In genomic region chr3:96328060-96328729, GRCm38 (mm10) we compare ENCODE assay signal across 8 mouse cellular contexts. TPM values are rescaled to one million over a fixed set of nuclear protein-coding genes. Genes with fewer than 3 reads are reported as not detected.
DNase-seq lines count a peak whose midpoint lies in the region; ATAC-seq lines count a peak whose summit lies in the region.
"Not testable (repeated sequence)": the region's sequence is repeated elsewhere in the genome, so short reads cannot be mapped to it uniquely, and the experiment has no call there.

No protein-coding gene starts in this region.

- peak; percentile 96 for DNase-seq in ZHBTc4 (ENCODE audit: low read depth, low spot score)
- DNase-seq in heart, embryonic 10.5 days (ENCODE audit: low spot score), result peak; percentile 83
- DNase-seq in intestine, embryonic 14.5 days (ENCODE audit: low spot score), result peak; percentile 84
- peak; percentile 84 for DNase-seq in retina, embryonic 14.5 days (ENCODE audit: low spot score)
- peak; percentile 31 to 62 for DNase-seq in urinary bladder, postnatal 4 days (ENCODE audit: low spot score in 2 of 2)

- not testable (repeated sequence) for H3K36me3 ChIP-seq in embryonic facial prominence, embryonic 13.5 days; heart, embryonic 10.5 days; intestine, embryonic 14.5 days (ENCODE audit: control insufficient read depth, insufficient read depth, low read length); limb, embryonic 15.5 days

- under 1% methylated on average over 49 of the region's 49 CpGs for WGBS in embryonic facial prominence, embryonic 13.5 days
- under 1% methylated on average over 49 of the region's 49 CpGs for WGBS in heart, embryonic 10.5 days
- WGBS in intestine, embryonic 14.5 days, result under 1% methylated on average over 47 of the region's 49 CpGs
- WGBS in limb, embryonic 15.5 days, result under 1% methylated on average over 48 of the region's 49 CpGs

- peak overlapping the region; percentile 36; the same call in 1 of the 2 replicates for H3K9ac ChIP-seq in embryonic facial prominence, embryonic 13.5 days
- not testable (repeated sequence) for H3K9ac ChIP-seq in intestine, embryonic 14.5 days (ENCODE audit: low read length); limb, embryonic 15.5 days

- peaks cover 90% of the 10 kb centered on the region for H3K27me3 ChIP-seq in embryonic facial prominence, embryonic 13.5 days
- H3K27me3 ChIP-seq in heart, embryonic 10.5 days (ENCODE audit: insufficient read depth, poor library complexity, severe bottlenecking), result peaks cover 26% of the 10 kb centered on the region
- H3K27me3 ChIP-seq in intestine, embryonic 14.5 days (replicated peaks; ENCODE audit: control insufficient read depth, insufficient read depth, low read length), result peaks cover 90% of the 10 kb centered on the region
- peaks cover 82% of the 10 kb centered on the region for H3K27me3 ChIP-seq in limb, embryonic 15.5 days

- peak; percentile 86 for ATAC-seq in embryonic facial prominence, embryonic 13.5 days (ENCODE audit: insufficient number of reproducible peaks, insufficient read depth, low FRiP score, low TSS enrichment, low read depth)
- ATAC-seq in intestine, embryonic 14.5 days (replicated peaks; ENCODE audit: low FRiP score, low TSS enrichment, low read depth), result peak; percentile 95
- ATAC-seq in limb, embryonic 15.5 days (ENCODE audit: insufficient number of reproducible peaks, low FRiP score, low TSS enrichment, low read depth), result peak; percentile 75; the same call in 1 of the 2 replicates
- ATAC-seq in megakaryocyte progenitor cell, adult 5-6 weeks (replicated peaks; ENCODE audit: poor library complexity), result peak; percentile 32

- H3K4me3 ChIP-seq in embryonic facial prominence, embryonic 13.5 days, result peak overlapping the region; percentile 45
- H3K4me3 ChIP-seq in heart, embryonic 10.5 days, result peak overlapping the region; percentile 60
- peak overlapping the region; percentile 28 for H3K4me3 ChIP-seq in intestine, embryonic 14.5 days (ENCODE audit: low read depth, low read length)
- H3K4me3 ChIP-seq in limb, embryonic 15.5 days, result peak overlapping the region; percentile 41

- peak overlapping the region; percentile 69 for H3K4me2 ChIP-seq in embryonic facial prominence, embryonic 13.5 days
- peak overlapping the region; percentile 49 for H3K4me2 ChIP-seq in intestine, embryonic 14.5 days (ENCODE audit: low read length)
- H3K4me2 ChIP-seq in limb, embryonic 15.5 days, result peak overlapping the region; percentile 59

- H3K27ac ChIP-seq in embryonic facial prominence, embryonic 13.5 days; intestine, embryonic 14.5 days (ENCODE audit: low read depth); limb, embryonic 15.5 days: not testable (repeated sequence)
- H3K27ac ChIP-seq in heart, embryonic 10.5 days, result peak overlapping the region; percentile 93

- H3K4me1 ChIP-seq in embryonic facial prominence, embryonic 13.5 days; intestine, embryonic 14.5 days (replicated peaks; ENCODE audit: control insufficient read depth, insufficient read depth, low read length): not testable (repeated sequence)
- H3K4me1 ChIP-seq in heart, embryonic 10.5 days, result peaks cover 15% of the 10 kb centered on the region
- peaks cover 19% of the 10 kb centered on the region for H3K4me1 ChIP-seq in limb, embryonic 15.5 days

- H3K9me3 ChIP-seq in embryonic facial prominence, embryonic 13.5 days; heart, embryonic 10.5 days; intestine, embryonic 14.5 days (ENCODE audit: control insufficient read depth, low read length); limb, embryonic 15.5 days: not testable (repeated sequence)

RNA-seq across cellular contexts. Expression of gene Fcgr1, which starts 34.4 kb away (rescaled TPM):
- 2.1 and 2.7 TPM in 2 replicates for polyA plus RNA-seq in embryonic facial prominence, embryonic 13.5 days (2015; fragmentation: Nextera tagmentation; extraction: Ambion mirVana)
- 0.18 and 0.35 TPM in 2 replicates for polyA plus RNA-seq in heart, embryonic 10.5 days (2016; fragmentation: Nextera tagmentation; extraction: Ambion mirVana)
- polyA plus RNA-seq in intestine, embryonic 14.5 days (2014; fragmentation: Nextera tagmentation; extraction: Ambion mirVana), result 3.4 TPM in 2 replicates
- 2.6 and 3.5 TPM in 2 replicates for polyA plus RNA-seq in limb, embryonic 15.5 days (2015; fragmentation: Nextera tagmentation; extraction: Ambion mirVana)
- total RNA-seq in megakaryocyte progenitor cell, adult 5-6 weeks (2015), result 0.37 and 1.2 TPM in 2 replicates
- 0.14 and 0.21 TPM in 2 replicates for total RNA-seq in megakaryocyte progenitor cell, adult 5-6 weeks (2017)

RNA-seq across cellular contexts. Expression of gene Hist2h2bb, which starts 58.6 kb away (rescaled TPM):
- 13.8 and 13.9 TPM in 2 replicates for polyA plus RNA-seq in embryonic facial prominence, embryonic 13.5 days (2015; fragmentation: Nextera tagmentation; extraction: Ambion mirVana)
- 3.8 and 7.7 TPM in 2 replicates for polyA plus RNA-seq in heart, embryonic 10.5 days (2016; fragmentation: Nextera tagmentation; extraction: Ambion mirVana)
- polyA plus RNA-seq in intestine, embryonic 14.5 days (2014; fragmentation: Nextera tagmentation; extraction: Ambion mirVana), result 20.1 and 22.0 TPM in 2 replicates
- polyA plus RNA-seq in limb, embryonic 15.5 days (2015; fragmentation: Nextera tagmentation; extraction: Ambion mirVana), result 5.2 and 10.7 TPM in 2 replicates
- total RNA-seq in megakaryocyte progenitor cell, adult 5-6 weeks (2015), result 1,111 and 1,146 TPM in 2 replicates
- 9,134 and 9,995 TPM in 2 replicates for total RNA-seq in megakaryocyte progenitor cell, adult 5-6 weeks (2017)

RNA-seq across cellular contexts. Expression of gene Hist2h3b, which starts 59.7 kb away (rescaled TPM):
- 80.9 and 96.2 TPM in 2 replicates for polyA plus RNA-seq in embryonic facial prominence, embryonic 13.5 days (2015; fragmentation: Nextera tagmentation; extraction: Ambion mirVana)
- polyA plus RNA-seq in heart, embryonic 10.5 days (2016; fragmentation: Nextera tagmentation; extraction: Ambion mirVana), result 17.8 and 25.8 TPM in 2 replicates
- 77.9 and 79.1 TPM in 2 replicates for polyA plus RNA-seq in intestine, embryonic 14.5 days (2014; fragmentation: Nextera tagmentation; extraction: Ambion mirVana)
- polyA plus RNA-seq in limb, embryonic 15.5 days (2015; fragmentation: Nextera tagmentation; extraction: Ambion mirVana), result 37.0 and 53.8 TPM in 2 replicates
- total RNA-seq in megakaryocyte progenitor cell, adult 5-6 weeks (2015), result 773 and 862 TPM in 2 replicates
- 369 and 430 TPM in 2 replicates for total RNA-seq in megakaryocyte progenitor cell, adult 5-6 weeks (2017)

Comparison
In these comparisons a context has a peak if more than half of its experiments do, and no peak if none do; other contexts are left out.
1. ATAC-seq: peak in every context shown above with its lines; median percentile 95 in intestine, embryonic 14.5 days; 86 in embryonic facial prominence, embryonic 13.5 days; 75 in limb, embryonic 15.5 days; 32 in megakaryocyte progenitor cell, adult 5-6 weeks.